Mouse (Mus musculus): Measurements from ENCODE around the gene Mylk2.

DNA sequence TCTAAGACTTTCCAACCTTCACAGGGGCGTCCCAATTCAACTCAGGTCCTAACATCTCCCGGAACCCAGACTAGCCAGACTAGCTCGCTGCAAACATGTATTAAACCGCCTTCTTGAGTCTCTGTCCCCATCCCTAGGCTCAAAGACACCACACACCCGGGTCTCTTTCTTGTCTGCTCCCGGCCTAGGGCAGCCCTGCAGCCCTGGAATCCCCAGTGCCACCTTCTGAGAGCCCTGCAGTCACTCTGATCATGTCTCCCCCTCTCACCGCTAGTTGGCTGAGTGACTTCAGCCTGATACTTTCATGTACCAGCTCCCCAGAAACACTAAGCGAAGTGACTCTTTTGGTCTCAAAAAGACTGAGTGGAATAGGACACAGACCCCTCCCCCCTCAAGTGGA, 32.4 kb downstream of the Mylk2 start:
- no peak for TF ChIP-seq CTCF (IDR thresholded peaks at IDR 0.05; ENCODE audit: borderline replicate concordance, control insufficient read depth, extremely low read depth, insufficient read depth, low read length, poor library complexity)
- no peak for TF ChIP-seq POLR2A (IDR thresholded peaks at IDR 0.05; ENCODE audit: control insufficient read depth, extremely low read depth, insufficient read depth, low read length, poor library complexity)

All from thymus, adult 2 months (tissue).